Mouse (Mus musculus) adrenal gland, adult 18-20 months (tissue): ENCODE results near the gene Ank2. TPM values are rescaled to one million over a fixed set of nuclear protein-coding genes. Genes with fewer than 3 reads are reported as not detected.

Experiments used
- DNase-seq, 2 experiments: peaks; one replicate each; pipeline ENCODE4 v3.0.0; 2021 to 2022; ENCODE audit warnings: low spot score in 2 of 2
- total RNA-seq, 2 experiments: library from RNA; stranded (reverse); gene quantifications; 1 replicate in 1 of 2; 2 replicates in 1 of 2; pipeline ENCODE4 v1.2.3; 2021

The Ank2 gene
- total RNA-seq, 2 experiments from 2014 or later = 31.1 to 47.3 TPM

- no peak for DNase-seq
These were observed 368.9 kb downstream of the Ank2 start for GRCm38 (mm10) chr3:127130167-127130770.

- DNase-seq = no peak
These were observed 369.4 kb downstream of the Ank2 start for GRCm38 (mm10) chr3:127129750-127130149.

- DNase-seq = no peak
These were observed 371.5 kb downstream of the Ank2 start for GRCm38 (mm10) chr3:127127611-127128010.

GRCm38 (mm10) chr3:127126220-127126619, 372.9 kb downstream of the Ank2 start:
- DNase-seq = no peak

GRCm38 (mm10) chr3:127124375-127124993, 374.7 kb downstream of the Ank2 start:
- no peak for DNase-seq

- DNase-seq = no peak
These were observed 375.8 kb downstream of the Ank2 start for GRCm38 (mm10) chr3:127123376-127123775.

- no peak for DNase-seq
These were observed 380.4 kb downstream of the Ank2 start for GRCm38 (mm10) chr3:127118777-127119176.

- no peak for DNase-seq
These were observed 382.9 kb downstream of the Ank2 start for GRCm38 (mm10) chr3:127116226-127116625.

- no peak for DNase-seq
These were observed 385.9 kb downstream of the Ank2 start for GRCm38 (mm10) chr3:127113238-127113637.

- DNase-seq = no peak
These were observed 389.7 kb downstream of the Ank2 start for GRCm38 (mm10) chr3:127109413-127109812.

- DNase-seq = no peak
These were observed 390.7 kb downstream of the Ank2 start for GRCm38 (mm10) chr3:127108481-127108880.

GRCm38 (mm10) chr3:127107281-127107680, 391.9 kb downstream of the Ank2 start:
- no peak for DNase-seq

- no peak for DNase-seq
These were observed 397.8 kb downstream of the Ank2 start for GRCm38 (mm10) chr3:127101326-127101725.

GRCm38 (mm10) chr3:127097745-127098144, 401.4 kb downstream of the Ank2 start:
- DNase-seq = no peak

- no peak for DNase-seq
These were observed 402.0 kb downstream of the Ank2 start for GRCm38 (mm10) chr3:127097106-127097505.

GRCm38 (mm10) chr3:127093631-127094030, 405.5 kb downstream of the Ank2 start:
- no peak for DNase-seq

- DNase-seq = no peak
These were observed 411.6 kb downstream of the Ank2 start for GRCm38 (mm10) chr3:127087574-127087973.

GRCm38 (mm10) chr3:127086834-127087506, 412.2 kb downstream of the Ank2 start:
- no peak for DNase-seq

- no peak for DNase-seq
These were observed 421.8 kb downstream of the Ank2 start for GRCm38 (mm10) chr3:127077369-127077768.

- no peak for DNase-seq
These were observed 423.4 kb downstream of the Ank2 start for GRCm38 (mm10) chr3:127075531-127076280.

- no peak for DNase-seq
These were observed 427.7 kb downstream of the Ank2 start for GRCm38 (mm10) chr3:127071471-127071870.
